Mouse (Mus musculus): ENCODE results near the gene Napb.

Gene Napb

GRCm38 (mm10) chr2:148687971-148688370, 44.3 kb downstream of the Napb start:
- DNase-seq (ENCODE audit: low spot score), result no peak

- DNase-seq (ENCODE audit: low spot score), result no peak
Measured at GRCm38 (mm10) chr2:148686862-148687261, 45.4 kb downstream of the Napb start.

- no peak for DNase-seq (ENCODE audit: low spot score)
Measured at GRCm38 (mm10) chr2:148685709-148686108, 46.6 kb downstream of the Napb start.

- no peak for DNase-seq (ENCODE audit: low spot score)
Measured at GRCm38 (mm10) chr2:148684972-148685371, 47.3 kb downstream of the Napb start.

- DNase-seq (ENCODE audit: low spot score), result no peak
Measured at GRCm38 (mm10) chr2:148683031-148683430, 49.2 kb downstream of the Napb start.

GRCm38 (mm10) chr2:148681461-148681891, 50.8 kb downstream of the Napb start:
- peak; percentile 30 for DNase-seq (ENCODE audit: low spot score)

GRCm38 (mm10) chr2:148680775-148681291, 51.4 kb downstream of the Napb start, which contains the start of gene Gzf1:
Gene Gzf1 (plus strand): TSS chr2:148681023.
- peak; percentile 99 for DNase-seq (ENCODE audit: low spot score)

- DNase-seq (ENCODE audit: low spot score), result peak; percentile 25
Measured at GRCm38 (mm10) chr2:148679346-148679745, 52.9 kb downstream of the Napb start.

- peak; percentile 64 for DNase-seq (ENCODE audit: low spot score)
Measured at GRCm38 (mm10) chr2:148677801-148678200, 54.5 kb downstream of the Napb start.

DNA sequence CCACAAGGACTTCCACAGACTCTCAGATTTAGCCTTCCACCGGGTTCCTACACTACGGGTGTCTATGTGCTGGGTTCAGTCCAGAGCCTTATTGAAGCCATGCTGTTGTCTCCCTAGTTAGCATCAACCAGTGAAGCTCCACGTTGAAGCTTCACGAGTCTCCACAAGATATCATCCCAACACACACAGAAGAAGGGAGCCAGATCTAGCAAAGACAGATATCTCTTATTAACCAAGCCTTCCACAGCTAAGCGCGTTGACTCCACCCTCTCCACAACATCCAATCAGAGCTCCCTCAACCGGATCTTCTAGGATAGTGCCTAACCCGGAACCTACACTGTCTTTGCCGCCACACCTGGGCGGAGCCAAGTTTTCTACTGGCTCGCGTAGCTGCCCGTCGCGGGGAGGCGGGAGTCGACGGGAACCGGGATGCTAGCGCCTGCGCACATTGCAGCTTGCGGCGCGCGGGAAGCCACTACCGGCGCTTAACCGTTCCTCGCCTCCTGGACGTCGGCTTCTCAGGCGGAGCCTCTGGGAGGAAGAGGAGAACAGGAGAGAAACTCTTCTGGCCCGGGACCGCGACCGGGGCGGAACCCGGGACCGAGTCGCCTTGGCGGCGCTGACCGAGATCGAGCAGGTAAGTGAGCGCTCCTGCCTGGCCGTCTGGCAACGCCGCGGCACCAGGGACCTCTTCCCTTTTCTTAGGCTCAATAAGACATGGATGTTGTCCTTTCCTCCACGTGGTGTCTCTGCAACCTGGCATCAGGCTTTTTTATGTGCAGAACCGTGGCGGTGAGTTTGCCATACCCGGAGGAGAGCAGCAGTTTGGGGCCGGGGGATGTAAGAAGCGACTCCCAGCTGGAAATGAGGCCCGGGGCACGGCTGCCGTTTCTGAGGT, 59.8 kb downstream of the Napb start, which contains the start of gene Nxt1:
Gene Nxt1 (plus strand): TSS at position 403 of the 898 bp plus-strand sequence.
- peak; percentile 100 for DNase-seq (ENCODE audit: low spot score)

DNA sequence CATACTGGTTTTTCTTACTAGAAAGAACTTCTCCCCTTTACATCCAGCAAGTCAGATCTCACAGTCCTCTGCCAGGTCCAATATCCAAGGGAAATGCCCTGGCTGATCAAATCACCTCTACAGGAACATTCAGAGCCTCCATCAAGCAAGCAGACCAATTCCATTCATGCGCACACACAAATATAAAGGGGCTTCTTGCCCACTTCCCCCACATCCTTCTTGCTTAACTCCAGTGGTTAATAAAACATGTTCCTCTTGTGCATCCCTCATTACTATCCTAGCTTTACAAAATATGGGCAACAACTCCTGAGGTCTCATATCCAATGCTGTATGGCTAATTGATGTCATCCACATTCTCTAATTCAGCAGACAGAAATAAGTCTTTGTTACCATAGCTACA, 68.8 kb downstream of the Napb start:
- DNase-seq (ENCODE audit: low spot score), result no peak

DNA sequence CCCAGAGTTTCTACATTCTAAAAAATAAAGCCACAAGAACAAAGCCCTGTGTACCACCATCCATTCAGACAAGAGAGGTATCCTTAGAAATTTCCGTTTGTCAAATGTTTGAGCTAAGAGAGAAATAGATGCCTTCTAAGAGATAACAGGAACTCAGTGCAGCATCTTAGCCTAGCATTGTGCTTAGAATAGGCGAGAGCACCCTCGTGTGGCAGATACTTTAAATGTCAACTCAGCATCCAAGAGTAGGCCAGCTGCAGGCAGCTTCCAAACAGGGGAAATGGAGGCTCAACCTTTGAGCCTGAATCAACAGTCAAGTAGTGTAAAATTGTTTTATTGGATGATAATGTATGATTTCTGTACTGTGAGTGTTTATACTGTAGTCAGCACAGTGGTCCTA, 77.3 kb downstream of the Napb start:
- peak; percentile 54 for DNase-seq (ENCODE audit: low spot score)

DNA sequence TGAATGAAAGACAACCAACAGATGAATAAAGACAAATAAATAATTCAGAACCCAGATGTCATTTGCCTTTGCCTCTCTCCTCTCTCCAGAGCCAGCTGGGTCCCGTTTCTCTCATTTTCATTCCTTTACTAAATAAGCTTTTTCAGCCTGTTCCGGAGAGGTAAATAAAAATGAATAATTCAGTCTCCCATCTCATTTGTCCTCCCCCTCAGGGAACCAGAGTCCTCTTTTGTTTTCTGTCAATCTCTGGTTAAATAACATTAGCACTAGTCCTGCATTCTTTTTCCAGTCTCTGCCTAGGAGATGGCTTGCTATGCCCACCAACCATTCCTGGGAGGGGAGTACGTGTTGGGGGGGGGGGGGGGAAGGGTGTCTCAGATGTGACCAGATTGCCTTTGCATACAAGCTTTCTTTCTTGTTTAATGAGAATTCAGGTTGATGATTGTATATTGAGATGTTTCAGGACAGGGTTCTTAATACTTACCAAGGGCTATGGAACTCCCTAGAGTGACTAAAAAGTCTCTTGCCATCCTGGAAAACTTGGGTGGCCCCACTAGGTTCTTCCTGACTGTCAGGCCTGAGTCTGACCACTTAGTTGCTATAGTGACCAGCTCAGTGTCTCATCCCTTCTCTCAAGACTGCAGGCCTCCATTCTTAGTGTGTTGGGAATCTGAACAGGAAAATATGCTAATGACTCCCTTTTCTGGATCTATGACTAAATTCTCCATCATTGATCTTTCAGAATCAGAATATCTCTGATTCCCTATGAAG, 81.5 kb downstream of the Napb start:
- DNase-seq (ENCODE audit: low spot score), result no peak

DNA sequence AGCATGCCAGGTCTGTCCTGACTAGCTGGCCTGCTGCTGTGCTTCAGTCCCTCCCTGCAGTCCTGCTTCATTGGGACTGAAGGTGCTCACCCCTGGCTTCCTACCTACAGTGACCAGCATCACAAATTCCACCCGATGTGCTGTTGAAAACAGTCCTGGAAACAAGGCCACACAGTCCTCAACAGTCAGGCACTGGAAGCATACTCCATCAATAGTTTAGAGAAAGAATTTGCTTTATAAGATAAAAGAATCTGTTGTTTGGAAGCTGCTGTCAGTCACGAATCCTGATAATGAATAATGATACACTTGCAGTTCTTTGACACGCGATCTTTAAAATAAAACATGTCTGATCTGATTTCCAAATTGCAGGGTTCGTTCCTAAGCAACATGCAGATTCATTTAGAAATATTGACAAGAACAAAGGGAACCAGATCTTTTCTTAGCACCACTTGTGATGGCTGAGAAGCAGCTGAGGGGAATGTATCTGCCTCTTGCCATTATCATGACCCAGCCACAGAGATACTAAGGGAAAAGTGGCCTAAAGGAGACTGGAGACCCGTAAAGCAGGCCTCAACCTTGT, 87.8 kb downstream of the Napb start:
- DNase-seq (ENCODE audit: low spot score), result no peak
